Mouse (Mus musculus) lung, adult 2 months (tissue): ENCODE results near the gene Gucy2d.

Source experiments
- CTCF ChIP-seq: fragments of 200-500 bp; IDR thresholded peaks from 2 replicates; pipeline ENCODE4 v1.5.1; 2011; ENCODE audit warnings: mild to moderate bottlenecking, low read length, control low read depth; ENCODE audit not compliant: insufficient read depth
- POLR2A ChIP-seq: fragments of 200-500 bp; IDR thresholded peaks from 2 replicates; pipeline ENCODE4 v1.6.1; 2011; ENCODE audit warnings: low read depth, mild to moderate bottlenecking, control low read depth, low read length, borderline replicate concordance; ENCODE audit errors: extremely low read depth

DNA sequence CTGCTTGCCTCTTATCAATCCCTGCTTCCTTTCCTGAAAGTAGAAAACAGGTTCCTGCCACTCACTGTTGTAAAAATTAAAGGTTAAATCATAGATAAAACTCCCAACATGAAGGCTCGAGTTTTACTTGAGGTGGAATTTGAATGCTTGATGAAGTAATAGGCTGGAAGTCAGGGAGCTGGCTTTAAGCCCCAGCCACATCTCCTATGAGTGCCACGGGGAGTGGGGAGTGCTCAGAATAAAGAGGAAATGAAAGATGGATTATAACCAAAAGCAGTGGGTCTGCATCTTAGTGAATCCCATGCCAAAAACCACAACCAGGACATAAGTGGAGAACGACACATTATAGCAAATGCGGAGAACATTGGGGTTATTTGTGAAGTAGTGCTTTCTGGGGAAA is 24.2 kb upstream of the Gucy2d start:
- TF ChIP-seq POLR2A (no peak), CTCF (no peak)
